Mouse (Mus musculus) forebrain, postnatal 0 days (tissue): ENCODE results near the gene Tmem62. TPM values are rescaled to one million over a fixed set of nuclear protein-coding genes. Genes with fewer than 3 reads are reported as not detected.
"Not testable (repeated sequence)": the region's sequence is repeated elsewhere in the genome, so short reads cannot be mapped to it uniquely, and the experiment has no call there.

Experiments used
- ATAC-seq: fragments of 200-750 bp; cut with Nextera tagmentation; 2 replicates; pipeline ENCODE4 v1.8.0; 2017; ENCODE audit warnings: mild to moderate bottlenecking, moderate library complexity
- DNase-seq: peaks from one replicate; pipeline ENCODE4 v3.0.0-alpha.2; 2015
- H3K27ac ChIP-seq: fragments of 300-500 bp; sonication (generic); 2 replicates; pipeline ENCODE4 v1.5.1; 2014; ENCODE audit warnings: low read depth, mild to moderate bottlenecking, antibody characterized with exemption, low read length, moderate library complexity, mixed read lengths
- H3K27me3 ChIP-seq: fragments of 300-500 bp; sonication (generic); 2 replicates; pipeline ENCODE4 v1.6.1; 2014; ENCODE audit warnings: mild to moderate bottlenecking, low read length, mixed read lengths; ENCODE audit not compliant: insufficient read depth
- H3K36me3 ChIP-seq: fragments of 300-500 bp; sonication (generic); 2 replicates; pipeline ENCODE4 v1.6.1; 2014; ENCODE audit warnings: mild to moderate bottlenecking, moderate library complexity; ENCODE audit not compliant: insufficient read depth
- H3K4me1 ChIP-seq: fragments of 300-500 bp; sonication (generic); 2 replicates; pipeline ENCODE4 v1.6.1; 2014; ENCODE audit warnings: antibody characterized with exemption; ENCODE audit not compliant: insufficient read depth
- H3K4me2 ChIP-seq: fragments of 300-500 bp; sonication (generic); 2 replicates; pipeline ENCODE4 v1.6.1; 2014; ENCODE audit warnings: low read depth, mild to moderate bottlenecking, moderate library complexity
- H3K4me3 ChIP-seq: fragments of 300-500 bp; sonication (generic); 2 replicates; pipeline ENCODE4 v1.5.1; 2014; ENCODE audit warnings: low read depth, low read length, mixed read lengths
- H3K9ac ChIP-seq: fragments of 300-500 bp; sonication (generic); 2 replicates; pipeline ENCODE4 v1.6.1; 2014; ENCODE audit warnings: mild to moderate bottlenecking
- H3K9me3 ChIP-seq: fragments of 300-500 bp; sonication (generic); 2 replicates; pipeline ENCODE4 v1.6.1; 2016; ENCODE audit warnings: low read length
- CTCF ChIP-seq: sonication (generic); IDR thresholded peaks from 2 replicates; pipeline ENCODE4 v1.5.1; 2016; ENCODE audit warnings: antibody characterized with exemption, control low read depth, low read depth
- WGBS: fragments of 180-500 bp; shearing (Covaris S2); extraction: QIAGEN DNeasy Blood & Tissue Kit; methylation state at CpG from one replicate; pipeline ENCODE4 v1.1.7; 2014; 5-methylcytosine and 5-hydroxymethylcytosine counted together
- polyA plus RNA-seq: library from polyadenylated mRNA; unstranded; fragments of >200 nt; fragmentation: Nextera tagmentation; extraction: Ambion mirVana; gene quantifications from 2 replicates; pipeline ENCODE4 v1.2.1, GENCODE M21; 2015
- total RNA-seq: library from RNA; depleted of rRNA; stranded (reverse); fragments of >200 nt; gene quantifications from 2 replicates; pipeline ENCODE4 v1.2.3, GENCODE M21; 2014

The Tmem62 gene
- total and polyA plus RNA-seq, 2 experiments from 2014 or later: 11.6 to 16.3 TPM

GRCm38 (mm10) chr2:120960261-120960660 is 16.6 kb upstream of the Tmem62 start:
- DNase-seq (no peak), ATAC-seq (no peak)
- H3K4me1 ChIP-seq: no peaks in the 10 kb centered on the region
- no peak overlapping the region for H3K27ac ChIP-seq
- no peaks in the 10 kb centered on the region for H3K27me3 ChIP-seq
- H3K9ac ChIP-seq: no peak overlapping the region
- no peak overlapping the region for H3K4me3 ChIP-seq
- H3K36me3 ChIP-seq: peaks cover 10% of the 10 kb centered on the region
- 94% methylated on average over 1 of the region's 1 CpGs for WGBS
- TF ChIP-seq CTCF: no peak
- H3K4me2 ChIP-seq: no peak overlapping the region
- no peaks in the 10 kb centered on the region for H3K9me3 ChIP-seq

GRCm38 (mm10) chr2:120963110-120963509 is 13.7 kb upstream of the Tmem62 start:
- peaks cover 9% of the 10 kb centered on the region; the same call in 1 of the 2 replicates for H3K36me3 ChIP-seq
- DNase-seq: no peak
- H3K9ac ChIP-seq: no peak overlapping the region
- TF ChIP-seq CTCF: no peak
- 96% methylated on average over 7 of the region's 7 CpGs for WGBS
- H3K4me2 ChIP-seq: no peak overlapping the region
- H3K4me1 ChIP-seq: no peaks in the 10 kb centered on the region
- no peak overlapping the region for H3K4me3 ChIP-seq
- no peak overlapping the region for H3K27ac ChIP-seq
- H3K27me3 ChIP-seq: no peaks in the 10 kb centered on the region
- no peak for ATAC-seq
- H3K9me3 ChIP-seq: no peaks in the 10 kb centered on the region

GRCm38 (mm10) chr2:120965486-120965885 is 11.3 kb upstream of the Tmem62 start:
- Histone ChIP-seq H3K4me3 (no peak overlapping the region), H3K4me2 (no peak overlapping the region), H3K9me3 (no peaks in the 10 kb centered on the region), H3K27me3 (no peaks in the 10 kb centered on the region), H3K27ac (no peak overlapping the region), H3K36me3 (no peaks in the 10 kb centered on the region), H3K4me1 (peaks cover 7% of the 10 kb centered on the region; the same call in 1 of the 2 replicates), H3K9ac (no peak overlapping the region)
- DNase-seq (no peak), ATAC-seq (no peak)
- TF ChIP-seq CTCF: no peak
- 90% methylated on average over 3 of the region's 3 CpGs for WGBS

GRCm38 (mm10) chr2:120970045-120970539 is 6.7 kb upstream of the Tmem62 start:
- no peak for TF ChIP-seq CTCF
- under 1% methylated on average over 23 of the region's 23 CpGs for WGBS
- ATAC-seq (peak; percentile 83), DNase-seq (no peak)
- Histone ChIP-seq H3K4me1 (peaks cover 7% of the 10 kb centered on the region; the same call in 1 of the 2 replicates), H3K4me3 (peak overlapping the region; percentile 92), H3K9me3 (no peaks in the 10 kb centered on the region), H3K27me3 (no peaks in the 10 kb centered on the region), H3K36me3 (no peaks in the 10 kb centered on the region), H3K27ac (peak overlapping the region; percentile 88), H3K9ac (peak overlapping the region; percentile 84), H3K4me2 (peak overlapping the region; percentile 82)

- under 1% methylated on average over 39 of the region's 39 CpGs for WGBS
- TF ChIP-seq CTCF: peak; percentile 19; the same call in 1 of the 2 replicates
- Histone ChIP-seq H3K27me3 (no peaks in the 10 kb centered on the region), H3K4me2 (peak within 1 kb of the TSS; percentile 82), H3K9me3 (no peaks in the 10 kb centered on the region), H3K4me1 (peaks cover 7% of the 10 kb centered on the region; the same call in 1 of the 2 replicates), H3K27ac (peak within 1 kb of the TSS; percentile 88), H3K9ac (peak within 1 kb of the TSS; percentile 84), H3K36me3 (no peaks in the 10 kb centered on the region), H3K4me3 (peak within 1 kb of the TSS; percentile 92)
- ATAC-seq (peak; percentile 95), DNase-seq (peak; percentile 93)
Measured at GRCm38 (mm10) chr2:120970559-120971080, 6.2 kb upstream of the Tmem62 start, which contains the start of gene Ubr1. TSS of gene Ubr1 (minus strand) at chr2:120970715.

GRCm38 (mm10) chr2:120971766-120972165 is 5.1 kb upstream of the Tmem62 start:
- TF ChIP-seq CTCF: no peak
- Histone ChIP-seq H3K27me3 (no peaks in the 10 kb centered on the region), H3K9me3 (no peaks in the 10 kb centered on the region), H3K4me2 (no peak overlapping the region), H3K27ac (no peak overlapping the region), H3K4me1 (peaks cover 7% of the 10 kb centered on the region; the same call in 1 of the 2 replicates), H3K9ac (no peak overlapping the region), H3K36me3 (no peaks in the 10 kb centered on the region), H3K4me3 (no peak overlapping the region)
- ATAC-seq (no peak), DNase-seq (no peak)
- whole genome bisulfite sequencing: 88% methylated on average over 4 of the region's 4 CpGs

GRCm38 (mm10) chr2:120972257-120972656 is 4.6 kb upstream of the Tmem62 start:
- H3K9ac ChIP-seq, H3K27ac ChIP-seq, ATAC-seq, H3K27me3 ChIP-seq, H3K9me3 ChIP-seq, H3K4me1 ChIP-seq, H3K4me2 ChIP-seq, DNase-seq, H3K36me3 ChIP-seq, H3K4me3 ChIP-seq: not testable (repeated sequence)
- WGBS: 97% methylated on average over 8 of the region's 8 CpGs
